Comparison of ENCODE assay signal across 21 mouse cellular contexts in genomic region chr8:120623608-120624007, GRCm38 (mm10). TPM values are rescaled to one million over a fixed set of nuclear protein-coding genes. Genes with fewer than 3 reads are reported as not detected.
DNase-seq lines count a peak whose midpoint lies in the region; ATAC-seq lines count a peak whose summit lies in the region.
"Had no signal": no experiment of that assay in that cellular context is flagged by ENCODE, and none has a peak within 500 bp of the region (broad histone marks: within the 10 kb centered on the region; RNA-seq: fewer than 3 reads in every experiment).

No protein-coding gene starts in this region.

- 0 out of 2 replicates have a peak, but pooled peaks have one; percentile 17 for ATAC-seq in intestine, embryonic 15.5 days
- no peak for ATAC-seq in intestine, embryonic 16.5 days
- ATAC-seq in liver, embryonic 12.5 days, result peak; percentile 64; the same call in 1 of the 2 replicates
- peak; percentile 64 for ATAC-seq in liver, embryonic 13.5 days (ENCODE audit: low read depth)
- ATAC-seq in frontal cortex, adult (ENCODE audit: low TSS enrichment), result no peak
- ATAC-seq: forebrain, embryonic 15.5 days had no signal

- H3K36me3 ChIP-seq in intestine, embryonic 15.5 days, result no peaks in the 10 kb centered on the region
- H3K36me3 ChIP-seq in intestine, embryonic 16.5 days (ENCODE audit: control insufficient read depth, insufficient read depth, low read length), result no peaks in the 10 kb centered on the region
- no peaks in the 10 kb centered on the region for H3K36me3 ChIP-seq in liver, embryonic 12.5 days
- no peaks in the 10 kb centered on the region for H3K36me3 ChIP-seq in liver, embryonic 13.5 days
- no peaks in the 10 kb centered on the region for H3K36me3 ChIP-seq in limb, embryonic 10.5 days
- H3K36me3 ChIP-seq: embryonic facial prominence, embryonic 15.5 days; forebrain, embryonic 10.5 days; forebrain, embryonic 15.5 days; heart, embryonic 13.5 days; hindbrain, embryonic 15.5 days had no signal

- no peak overlapping the region for H3K4me3 ChIP-seq in intestine, embryonic 15.5 days (replicated peaks)
- no peak overlapping the region for H3K4me3 ChIP-seq in intestine, embryonic 16.5 days (ENCODE audit: low read length)
- H3K4me3 ChIP-seq in liver, embryonic 12.5 days, result no peak overlapping the region
- H3K4me3 ChIP-seq in brown adipose tissue, adult 24 weeks (ENCODE audit: insufficient read depth, low read depth, low read length), result no peak overlapping the region
- H3K4me3 ChIP-seq in liver, embryonic 13.5 days (replicated peaks), result no peak overlapping the region
- H3K4me3 ChIP-seq in limb, embryonic 10.5 days, result no peak overlapping the region
- H3K4me3 ChIP-seq: embryonic facial prominence, embryonic 15.5 days; erythroblast, embryonic 14.5 days; forebrain, embryonic 10.5 days; forebrain, embryonic 15.5 days; heart, adult 2 months; heart, embryonic 13.5 days; hindbrain, embryonic 15.5 days had no signal

- H3K9ac ChIP-seq in intestine, embryonic 15.5 days, result no peak overlapping the region
- no peak overlapping the region for H3K9ac ChIP-seq in intestine, embryonic 16.5 days (ENCODE audit: low read depth, low read length)
- H3K9ac ChIP-seq in liver, embryonic 12.5 days, result peak overlapping the region; percentile 36; the same call in 1 of the 2 replicates
- H3K9ac ChIP-seq in liver, embryonic 13.5 days, result peak overlapping the region; percentile 45; the same call in 1 of the 2 replicates
- H3K9ac ChIP-seq: embryonic facial prominence, embryonic 15.5 days; forebrain, embryonic 15.5 days; heart, embryonic 13.5 days; hindbrain, embryonic 15.5 days had no signal

- H3K9me3 ChIP-seq in intestine, embryonic 15.5 days, result no peaks in the 10 kb centered on the region
- H3K9me3 ChIP-seq in intestine, embryonic 16.5 days (ENCODE audit: control insufficient read depth, low read length), result no peaks in the 10 kb centered on the region
- no peaks in the 10 kb centered on the region for H3K9me3 ChIP-seq in liver, embryonic 12.5 days (replicated peaks)
- no peaks in the 10 kb centered on the region for H3K9me3 ChIP-seq in liver, embryonic 13.5 days (replicated peaks)
- H3K9me3 ChIP-seq in limb, embryonic 10.5 days (replicated peaks), result no peaks in the 10 kb centered on the region
- H3K9me3 ChIP-seq: embryonic facial prominence, embryonic 15.5 days; forebrain, embryonic 10.5 days; forebrain, embryonic 15.5 days; heart, embryonic 13.5 days; hindbrain, embryonic 15.5 days had no signal

- no peak overlapping the region for H3K27ac ChIP-seq in intestine, embryonic 15.5 days
- no peak overlapping the region for H3K27ac ChIP-seq in intestine, embryonic 16.5 days (ENCODE audit: low read length)
- H3K27ac ChIP-seq in liver, embryonic 12.5 days, result peak overlapping the region; percentile 58; the same call in 1 of the 2 replicates
- 0 out of 2 replicates have a peak overlapping the region, but pooled peaks have one; percentile 23 for H3K27ac ChIP-seq in brown adipose tissue, adult 24 weeks (replicated peaks; ENCODE audit: low read depth, low read length)
- peak overlapping the region; percentile 48; the same call in 1 of the 2 replicates for H3K27ac ChIP-seq in liver, embryonic 13.5 days
- no peak overlapping the region; the same call in 1 of the 2 replicates for H3K27ac ChIP-seq in limb, embryonic 10.5 days
- H3K27ac ChIP-seq: embryonic facial prominence, embryonic 15.5 days; forebrain, embryonic 10.5 days; forebrain, embryonic 15.5 days; heart, adult 2 months; heart, embryonic 13.5 days; hindbrain, embryonic 15.5 days had no signal

- WGBS in intestine, embryonic 15.5 days, result 59% methylated on average over 2 of the region's 2 CpGs
- WGBS in intestine, embryonic 16.5 days, result 42% methylated on average over 2 of the region's 2 CpGs
- WGBS in liver, embryonic 12.5 days (ENCODE audit: insufficient replicate concordance), result 41% methylated on average over 2 of the region's 2 CpGs
- 28% methylated on average over 2 of the region's 2 CpGs for WGBS in liver, embryonic 13.5 days (ENCODE audit: insufficient replicate concordance)
- WGBS in limb, embryonic 10.5 days, result 41% methylated on average over 2 of the region's 2 CpGs

- DNase-seq in liver, result no peak
- DNase-seq in liver, embryonic 13.5 days, result no peak
- no peak for DNase-seq in limb, embryonic 10.5 days (ENCODE audit: low spot score)
- DNase-seq: adrenal gland, postnatal 10 days; cerebellum, adult 11-12 months; cerebellum, adult 9-10 months; cerebellum, postnatal 36 days; gastrocnemius, postnatal 14 days; heart, adult 2 months; heart, postnatal 36 days had no signal

- H3K4me1 ChIP-seq in intestine, embryonic 15.5 days (replicated peaks), result peaks cover 5% of the 10 kb centered on the region; the same call in 1 of the 2 replicates
- no peaks in the 10 kb centered on the region for H3K4me1 ChIP-seq in intestine, embryonic 16.5 days (ENCODE audit: control insufficient read depth, insufficient read depth, low read length)
- peaks cover 51% of the 10 kb centered on the region for H3K4me1 ChIP-seq in liver, embryonic 12.5 days
- peaks cover 19% of the 10 kb centered on the region for H3K4me1 ChIP-seq in brown adipose tissue, adult 24 weeks (ENCODE audit: control insufficient read depth, insufficient read depth, insufficient read length, low read length)
- H3K4me1 ChIP-seq in liver, embryonic 13.5 days (replicated peaks), result peaks cover 49% of the 10 kb centered on the region
- H3K4me1 ChIP-seq in limb, embryonic 10.5 days, result peaks cover 37% of the 10 kb centered on the region
- H3K4me1 ChIP-seq: embryonic facial prominence, embryonic 15.5 days; hindbrain, embryonic 15.5 days had no signal

- H3K27me3 ChIP-seq in intestine, embryonic 15.5 days (replicated peaks), result no peaks in the 10 kb centered on the region; the same call in 1 of the 2 replicates
- H3K27me3 ChIP-seq in intestine, embryonic 16.5 days (replicated peaks; ENCODE audit: control insufficient read depth, insufficient read depth, low read length), result no peaks in the 10 kb centered on the region
- peaks cover 6% of the 10 kb centered on the region; the same call in 1 of the 2 replicates for H3K27me3 ChIP-seq in liver, embryonic 12.5 days (replicated peaks)
- H3K27me3 ChIP-seq in liver, embryonic 13.5 days, result no peaks in the 10 kb centered on the region
- no peaks in the 10 kb centered on the region for H3K27me3 ChIP-seq in limb, embryonic 10.5 days (ENCODE audit: low read depth, poor library complexity, severe bottlenecking)
- H3K27me3 ChIP-seq: embryonic facial prominence, embryonic 15.5 days; forebrain, embryonic 15.5 days; heart, embryonic 13.5 days; hindbrain, embryonic 15.5 days had no signal

- H3K4me2 ChIP-seq in intestine, embryonic 15.5 days (replicated peaks), result no peak overlapping the region
- no peak overlapping the region for H3K4me2 ChIP-seq in intestine, embryonic 16.5 days (ENCODE audit: low read depth, low read length)
- no peak overlapping the region; the same call in 1 of the 2 replicates for H3K4me2 ChIP-seq in liver, embryonic 12.5 days
- no peak overlapping the region for H3K4me2 ChIP-seq in liver, embryonic 13.5 days
- H3K4me2 ChIP-seq: embryonic facial prominence, embryonic 15.5 days; forebrain, embryonic 15.5 days; heart, embryonic 13.5 days; hindbrain, embryonic 15.5 days had no signal

RNA-seq across cellular contexts. Expression of gene 1190005I06Rik, which starts 23.8 kb away (rescaled TPM):
- polyA plus RNA-seq in intestine, embryonic 15.5 days (2015; fragmentation: Nextera tagmentation; extraction: Ambion mirVana), result 1.3 and 2.5 TPM in 2 replicates
- 1.8 and 1.9 TPM in 2 replicates for polyA plus RNA-seq in intestine, embryonic 16.5 days (2015; fragmentation: Nextera tagmentation; extraction: Ambion mirVana)
- polyA plus RNA-seq in liver, embryonic 12.5 days (2016; fragmentation: Nextera tagmentation; extraction: Ambion mirVana), result 0.83 and 1.3 TPM in 2 replicates
- 49.2 and 62.6 TPM in 2 replicates for polyA plus RNA-seq in brown adipose tissue, adult 24 weeks (2012; ENCODE audit: insufficient read depth, insufficient read length, missing spikeins)
- 0.89 and 1.2 TPM in 2 replicates for polyA plus RNA-seq in liver, embryonic 13.5 days (2015; fragmentation: Nextera tagmentation; extraction: Ambion mirVana)
- 2.7 and 3.4 TPM in 2 replicates for polyA plus RNA-seq in limb, embryonic 10.5 days (2016; fragmentation: Nextera tagmentation; extraction: Ambion mirVana)

RNA-seq across cellular contexts. Expression of gene Gins2, which starts 34.5 kb away (rescaled TPM):
- 88.4 and 88.8 TPM in 2 replicates for polyA plus RNA-seq in intestine, embryonic 15.5 days (2015; fragmentation: Nextera tagmentation; extraction: Ambion mirVana)
- polyA plus RNA-seq in intestine, embryonic 16.5 days (2015; fragmentation: Nextera tagmentation; extraction: Ambion mirVana), result 75.1 and 87.5 TPM in 2 replicates
- 77.5 and 81.2 TPM in 2 replicates for polyA plus RNA-seq in liver, embryonic 12.5 days (2016; fragmentation: Nextera tagmentation; extraction: Ambion mirVana)
- 5.4 and 6.5 TPM in 2 replicates for polyA plus RNA-seq in brown adipose tissue, adult 24 weeks (2012; ENCODE audit: insufficient read depth, insufficient read length, missing spikeins)
- polyA plus RNA-seq in liver, embryonic 13.5 days (2015; fragmentation: Nextera tagmentation; extraction: Ambion mirVana), result 75.6 and 75.9 TPM in 2 replicates
- 153 and 167 TPM in 2 replicates for polyA plus RNA-seq in limb, embryonic 10.5 days (2016; fragmentation: Nextera tagmentation; extraction: Ambion mirVana)

RNA-seq across cellular contexts. Expression of gene Gm27021, which starts 44.3 kb away (rescaled TPM):
- polyA plus RNA-seq in intestine, embryonic 15.5 days (2015; fragmentation: Nextera tagmentation; extraction: Ambion mirVana), result 2.0 and 2.2 TPM in 2 replicates
- polyA plus RNA-seq in intestine, embryonic 16.5 days (2015; fragmentation: Nextera tagmentation; extraction: Ambion mirVana), result 1.5 TPM in 2 replicates
- polyA plus RNA-seq in liver, embryonic 12.5 days (2016; fragmentation: Nextera tagmentation; extraction: Ambion mirVana), result 0.69 and 0.79 TPM in 2 replicates
- polyA plus RNA-seq in brown adipose tissue, adult 24 weeks (2012; ENCODE audit: insufficient read depth, insufficient read length, missing spikeins), result not detected in 2 replicates
- 0.38 and 1.3 TPM in 2 replicates for polyA plus RNA-seq in liver, embryonic 13.5 days (2015; fragmentation: Nextera tagmentation; extraction: Ambion mirVana)
- 3.4 and 3.8 TPM in 2 replicates for polyA plus RNA-seq in limb, embryonic 10.5 days (2016; fragmentation: Nextera tagmentation; extraction: Ambion mirVana)
- polyA plus RNA-seq: heart, adult 2 months had no signal

RNA-seq across cellular contexts. Expression of gene Cox4i1, which starts 44.4 kb away (rescaled TPM):
- polyA plus RNA-seq in intestine, embryonic 15.5 days (2015; fragmentation: Nextera tagmentation; extraction: Ambion mirVana), result 1,472 and 1,529 TPM in 2 replicates
- polyA plus RNA-seq in intestine, embryonic 16.5 days (2015; fragmentation: Nextera tagmentation; extraction: Ambion mirVana), result 1,710 and 1,737 TPM in 2 replicates
- polyA plus RNA-seq in liver, embryonic 12.5 days (2016; fragmentation: Nextera tagmentation; extraction: Ambion mirVana), result 769 and 831 TPM in 2 replicates
- 3,967 and 4,844 TPM in 2 replicates for polyA plus RNA-seq in brown adipose tissue, adult 24 weeks (2012; ENCODE audit: insufficient read depth, insufficient read length, missing spikeins)
- polyA plus RNA-seq in liver, embryonic 13.5 days (2015; fragmentation: Nextera tagmentation; extraction: Ambion mirVana), result 800 and 812 TPM in 2 replicates
- 879 and 888 TPM in 2 replicates for polyA plus RNA-seq in limb, embryonic 10.5 days (2016; fragmentation: Nextera tagmentation; extraction: Ambion mirVana)

RNA-seq across cellular contexts. Expression of gene Emc8, which starts 44.8 kb away (rescaled TPM):
- 235 and 246 TPM in 2 replicates for polyA plus RNA-seq in intestine, embryonic 15.5 days (2015; fragmentation: Nextera tagmentation; extraction: Ambion mirVana)
- polyA plus RNA-seq in intestine, embryonic 16.5 days (2015; fragmentation: Nextera tagmentation; extraction: Ambion mirVana), result 214 and 235 TPM in 2 replicates
- polyA plus RNA-seq in liver, embryonic 12.5 days (2016; fragmentation: Nextera tagmentation; extraction: Ambion mirVana), result 171 and 180 TPM in 2 replicates
- polyA plus RNA-seq in brown adipose tissue, adult 24 weeks (2012; ENCODE audit: insufficient read depth, insufficient read length, missing spikeins), result 78.9 and 99.3 TPM in 2 replicates
- polyA plus RNA-seq in liver, embryonic 13.5 days (2015; fragmentation: Nextera tagmentation; extraction: Ambion mirVana), result 156 and 163 TPM in 2 replicates
- polyA plus RNA-seq in limb, embryonic 10.5 days (2016; fragmentation: Nextera tagmentation; extraction: Ambion mirVana), result 372 and 439 TPM in 2 replicates

Comparison
In these comparisons a context has a peak if more than half of its experiments do, and no peak if none do; other contexts are left out.
1. ATAC-seq: peak in intestine, embryonic 15.5 days (single experiment), liver, embryonic 12.5 days (single experiment) and liver, embryonic 13.5 days (single experiment); none in intestine, embryonic 16.5 days (single experiment) and frontal cortex, adult (single experiment).
2. H3K27ac ChIP-seq: peak in liver, embryonic 12.5 days (single experiment), brown adipose tissue, adult 24 weeks (single experiment) and liver, embryonic 13.5 days (single experiment); none in intestine, embryonic 15.5 days (single experiment), intestine, embryonic 16.5 days (single experiment) and limb, embryonic 10.5 days (single experiment).
3. H3K9ac ChIP-seq: peak in liver, embryonic 12.5 days (single experiment) and liver, embryonic 13.5 days (single experiment); none in intestine, embryonic 15.5 days (single experiment) and intestine, embryonic 16.5 days (single experiment).
4. RNA of gene 1190005I06Rik, which starts 23.8 kb away (polyA plus RNA-seq): 49.2 to 62.6 TPM in brown adipose tissue, adult 24 weeks; 2.7 to 3.4 TPM in limb, embryonic 10.5 days, 1.8 to 1.9 TPM in intestine, embryonic 16.5 days, 0.83 to 1.3 TPM in liver, embryonic 12.5 days, 1.3 to 2.5 TPM in intestine, embryonic 15.5 days and 0.89 to 1.2 TPM in liver, embryonic 13.5 days; every median in the first group is over 10 times any median in the second.
5. RNA of gene Gins2, which starts 34.5 kb away (polyA plus RNA-seq): 153 to 167 TPM in limb, embryonic 10.5 days, 88.4 to 88.8 TPM in intestine, embryonic 15.5 days, 75.1 to 87.5 TPM in intestine, embryonic 16.5 days, 77.5 to 81.2 TPM in liver, embryonic 12.5 days and 75.6 to 75.9 TPM in liver, embryonic 13.5 days; 5.4 to 6.5 TPM in brown adipose tissue, adult 24 weeks; every median in the first group is over 10 times any median in the second.